Mouse (Mus musculus) bone marrow macrophage, adult 2 months (primary cell): ENCODE measurements around the gene Map10.

Experiments
- CTCF ChIP-seq: IDR thresholded peaks from 2 replicates; pipeline ENCODE4 v1.5.1; 2012; ENCODE audit warnings: low read depth, mild to moderate bottlenecking, low read length, moderate library complexity
- POLR2A ChIP-seq: IDR thresholded peaks from 2 replicates; pipeline ENCODE4 v1.6.1; 2012; ENCODE audit warnings: mild to moderate bottlenecking, low read depth, low read length, borderline replicate concordance

GRCm38 (mm10) chr8:125640766-125641165, 28.9 kb upstream of the Map10 start:
- TF ChIP-seq CTCF (no peak), POLR2A (no peak)
